Comparison of ENCODE assay signal across 8 mouse cellular contexts in the genomic region with DNA sequence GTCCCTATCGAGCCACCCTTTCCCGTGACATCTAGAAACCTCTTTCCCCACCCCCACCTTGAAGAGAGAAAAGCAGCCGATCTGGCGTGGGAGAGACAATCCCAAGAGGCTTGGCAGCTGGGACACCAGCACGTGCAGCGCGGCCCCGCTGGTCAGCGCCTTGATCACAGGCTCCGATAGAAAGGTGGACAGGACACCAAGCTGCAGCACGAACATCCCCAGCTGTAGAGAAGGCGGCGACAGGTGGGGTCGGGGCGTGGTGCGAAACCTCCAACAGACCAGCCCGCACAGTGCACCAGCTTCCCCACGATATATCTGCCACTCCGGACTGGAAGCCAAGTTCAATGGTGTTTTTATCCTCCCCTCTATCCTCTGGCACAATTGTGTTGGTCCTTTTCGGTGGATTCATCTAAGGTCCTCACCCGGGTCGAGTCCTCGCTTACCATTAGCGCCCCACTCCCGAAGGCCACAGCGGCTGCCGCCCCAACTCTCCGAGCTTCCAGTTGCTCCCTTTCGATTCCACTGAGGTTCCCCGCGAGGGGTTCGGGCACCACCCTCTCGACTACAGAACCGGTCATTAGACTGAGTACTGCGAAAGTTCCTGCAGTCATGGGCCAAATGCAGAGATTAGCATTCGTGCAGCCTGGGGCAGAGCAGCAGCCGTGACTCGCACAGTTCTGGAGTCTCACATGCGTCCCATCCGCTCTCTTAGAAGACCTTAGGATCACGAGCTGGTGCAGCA. TPM values are rescaled to one million over a fixed set of nuclear protein-coding genes. Genes with fewer than 3 reads are reported as not detected.
DNase-seq lines count a peak whose midpoint lies in the region; ATAC-seq and TF ChIP-seq lines count a peak whose summit lies in the region.

No protein-coding gene starts in this region.

- no peak for TF ChIP-seq POLR2A in cortical plate, adult 2 months (IDR thresholded peaks at IDR 0.05; ENCODE audit: extremely low read depth, insufficient read depth, low read length)

- no peak for DNase-seq in kidney, postnatal 25 days
- no peak for DNase-seq in left cerebral cortex, postnatal 14 days (ENCODE audit: low spot score in 2 of 2)
- DNase-seq in ovary, postnatal 36 days (ENCODE audit: low spot score), result no peak
- no peak for DNase-seq in lung, postnatal 4 days

- peak overlapping the region; percentile 60 for H3K4me2 ChIP-seq in kidney, embryonic 16.5 days (replicated peaks; ENCODE audit: low read depth, low read length)
- peak overlapping the region; percentile 49 for H3K4me2 ChIP-seq in hindbrain, embryonic 13.5 days

- H3K9me3 ChIP-seq in kidney, embryonic 16.5 days (ENCODE audit: low read length), result no peaks in the 10 kb centered on the region
- no peaks in the 10 kb centered on the region for H3K9me3 ChIP-seq in hindbrain, embryonic 13.5 days

- peaks cover 37% of the 10 kb centered on the region for H3K4me1 ChIP-seq in kidney, embryonic 16.5 days (ENCODE audit: insufficient read depth, low read length)
- H3K4me1 ChIP-seq in cortical plate, adult 2 months (ENCODE audit: control insufficient read depth, insufficient read depth, low read length), result peaks cover 8% of the 10 kb centered on the region; the same call in 1 of the 2 replicates
- peaks cover 29% of the 10 kb centered on the region for H3K4me1 ChIP-seq in hindbrain, embryonic 13.5 days (replicated peaks)

- 0 out of 2 replicates have a peak, but pooled peaks cover 2% of the 10 kb centered on the region for H3K36me3 ChIP-seq in kidney, embryonic 16.5 days (ENCODE audit: insufficient read depth, low read length)
- H3K36me3 ChIP-seq in hindbrain, embryonic 13.5 days, result peaks cover 12% of the 10 kb centered on the region; the same call in 1 of the 2 replicates

- 3% methylated on average over 41 of the region's 41 CpGs for WGBS in kidney, embryonic 16.5 days
- WGBS in hindbrain, embryonic 13.5 days, result 3% methylated on average over 41 of the region's 41 CpGs

- H3K9ac ChIP-seq in kidney, embryonic 16.5 days (replicated peaks; ENCODE audit: low read length), result no peak overlapping the region
- peak overlapping the region; percentile 29; the same call in 1 of the 2 replicates for H3K9ac ChIP-seq in hindbrain, embryonic 13.5 days

- H3K27ac ChIP-seq in kidney, embryonic 16.5 days (ENCODE audit: low read length), result no peak overlapping the region
- H3K27ac ChIP-seq in cortical plate, adult 2 months (ENCODE audit: insufficient read depth, low read length), result no peak overlapping the region
- no peak overlapping the region for H3K27ac ChIP-seq in hindbrain, embryonic 13.5 days

- TF ChIP-seq CTCF in cortical plate, adult 2 months (IDR thresholded peaks at IDR 0.05; ENCODE audit: extremely low read depth, insufficient read depth, low read length), result no peak

- peaks cover 49% of the 10 kb centered on the region for H3K27me3 ChIP-seq in kidney, embryonic 16.5 days (ENCODE audit: insufficient read depth, low read length)
- peaks cover 90% of the 10 kb centered on the region for H3K27me3 ChIP-seq in hindbrain, embryonic 13.5 days

- 0 out of 2 replicates have a peak, but pooled peaks have one; percentile 3 for ATAC-seq in kidney, embryonic 16.5 days (ENCODE audit: low FRiP score, low TSS enrichment)
- ATAC-seq in hindbrain, embryonic 13.5 days (ENCODE audit: low FRiP score), result no peak
- peak; percentile 13; the same call in 1 of the 2 replicates for ATAC-seq in megakaryocyte progenitor cell, adult 5-6 weeks (replicated peaks; ENCODE audit: poor library complexity)

- intact Hi-C loops in left cerebral cortex, postnatal 14 days (cut with DNase I), result no loop called here

- peak overlapping the region; percentile 39 for H3K4me3 ChIP-seq in kidney, embryonic 16.5 days (ENCODE audit: low read length)
- peak overlapping the region; percentile 22 for H3K4me3 ChIP-seq in cortical plate, adult 2 months (ENCODE audit: insufficient read depth, low read length)
- H3K4me3 ChIP-seq in hindbrain, embryonic 13.5 days, result peak overlapping the region; percentile 26

RNA-seq across cellular contexts. Expression of gene Slc26a10, which starts 2.0 kb away (rescaled TPM):
- polyA plus RNA-seq in kidney, embryonic 16.5 days (2015; fragmentation: Nextera tagmentation; extraction: Ambion mirVana), result 2.7 and 4.4 TPM in 2 replicates
- 8.7 TPM in 2 replicates for polyA plus RNA-seq in cortical plate, adult 2 months (2012; rRNA removed)
- 1.0 and 1.1 TPM in 2 replicates for polyA plus RNA-seq in hindbrain, embryonic 13.5 days (2015; fragmentation: Nextera tagmentation; extraction: Ambion mirVana)
- not detected in 2 replicates for total RNA-seq in megakaryocyte progenitor cell, adult 5-6 weeks (2015)
- total RNA-seq in megakaryocyte progenitor cell, adult 5-6 weeks (2017), result 0.84 and 0.87 TPM in 2 replicates
- 1 to 10 TPM; 1.1 to 1.4 TPM for total RNA-seq in left cerebral cortex, postnatal 14 days (2021)

RNA-seq across cellular contexts. Expression of gene Arhgef25, which starts 11.4 kb away (rescaled TPM):
- polyA plus RNA-seq in kidney, embryonic 16.5 days (2015; fragmentation: Nextera tagmentation; extraction: Ambion mirVana), result 47.8 and 53.8 TPM in 2 replicates
- polyA plus RNA-seq in cortical plate, adult 2 months (2012; rRNA removed), result 225 and 288 TPM in 2 replicates
- polyA plus RNA-seq in hindbrain, embryonic 13.5 days (2015; fragmentation: Nextera tagmentation; extraction: Ambion mirVana), result 28.4 and 30.7 TPM in 2 replicates
- 1.7 and 3.1 TPM in 2 replicates for total RNA-seq in megakaryocyte progenitor cell, adult 5-6 weeks (2015)
- 3.0 and 5.3 TPM in 2 replicates for total RNA-seq in megakaryocyte progenitor cell, adult 5-6 weeks (2017)
- 100 to 1,000 TPM in 1 of 2 experiments, 10 to 100 TPM in 1; 92.9 to 103 TPM for total RNA-seq in left cerebral cortex, postnatal 14 days (2021)

RNA-seq across cellular contexts. Expression of gene B4galnt1, which starts 13.4 kb away (rescaled TPM):
- polyA plus RNA-seq in kidney, embryonic 16.5 days (2015; fragmentation: Nextera tagmentation; extraction: Ambion mirVana), result 7.2 and 10.1 TPM in 2 replicates
- polyA plus RNA-seq in cortical plate, adult 2 months (2012; rRNA removed), result 127 and 129 TPM in 2 replicates
- polyA plus RNA-seq in hindbrain, embryonic 13.5 days (2015; fragmentation: Nextera tagmentation; extraction: Ambion mirVana), result 40.6 and 42.3 TPM in 2 replicates
- total RNA-seq in megakaryocyte progenitor cell, adult 5-6 weeks (2015), result 212 and 219 TPM in 2 replicates
- 122 and 139 TPM in 2 replicates for total RNA-seq in megakaryocyte progenitor cell, adult 5-6 weeks (2017)
- total RNA-seq in left cerebral cortex, postnatal 14 days (2021), result 100 to 1,000 TPM; 108 to 110 TPM

RNA-seq across cellular contexts. Expression of gene Dtx3, which starts 17.1 kb away (rescaled TPM):
- 115 and 125 TPM in 2 replicates for polyA plus RNA-seq in kidney, embryonic 16.5 days (2015; fragmentation: Nextera tagmentation; extraction: Ambion mirVana)
- 371 and 407 TPM in 2 replicates for polyA plus RNA-seq in cortical plate, adult 2 months (2012; rRNA removed)
- 211 and 221 TPM in 2 replicates for polyA plus RNA-seq in hindbrain, embryonic 13.5 days (2015; fragmentation: Nextera tagmentation; extraction: Ambion mirVana)
- 23.8 and 28.0 TPM in 2 replicates for total RNA-seq in megakaryocyte progenitor cell, adult 5-6 weeks (2015)
- 18.0 and 19.3 TPM in 2 replicates for total RNA-seq in megakaryocyte progenitor cell, adult 5-6 weeks (2017)
- 100 to 1,000 TPM; 202 to 203 TPM for total RNA-seq in left cerebral cortex, postnatal 14 days (2021)

RNA-seq across cellular contexts. Expression of gene Pip4k2c, which starts 32.9 kb away (rescaled TPM):
- 50.9 and 52.2 TPM in 2 replicates for polyA plus RNA-seq in kidney, embryonic 16.5 days (2015; fragmentation: Nextera tagmentation; extraction: Ambion mirVana)
- 116 and 117 TPM in 2 replicates for polyA plus RNA-seq in cortical plate, adult 2 months (2012; rRNA removed)
- polyA plus RNA-seq in hindbrain, embryonic 13.5 days (2015; fragmentation: Nextera tagmentation; extraction: Ambion mirVana), result 20.0 and 22.1 TPM in 2 replicates
- total RNA-seq in megakaryocyte progenitor cell, adult 5-6 weeks (2015), result 9.7 and 11.2 TPM in 2 replicates
- total RNA-seq in megakaryocyte progenitor cell, adult 5-6 weeks (2017), result 11.4 and 12.1 TPM in 2 replicates
- 10 to 100 TPM; 63.6 to 78.9 TPM for total RNA-seq in left cerebral cortex, postnatal 14 days (2021)
